Mouse (Mus musculus): ENCODE measurements around the gene Soga1. TPM values are rescaled to one million over a fixed set of nuclear protein-coding genes. Genes with fewer than 3 reads are reported as not detected.

Soga1 gene
- polyA plus RNA-seq, 1 experiment from 2014 or later: 8.1 TPM

Other genes with a start within 250 kb of the Soga1 start
- gene Tgif2, start 239.2 kb downstream of the Soga1 start, polyA plus RNA-seq (2018): 0.11 to 0.33 TPM in 2 of 3 replicates, not detected in the other
- gene 4930518I15Rik, start 221.3 kb downstream of the Soga1 start, polyA plus RNA-seq (2018): 0.72 to 2.6 TPM (median 0.75 TPM) in 3 replicates
- gene Rab5if, start 216.1 kb downstream of the Soga1 start, polyA plus RNA-seq (2018): 108 to 213 TPM (median 184 TPM) in 3 replicates
- 0.12 to 0.23 TPM in 2 of 3 replicates, not detected in the other for gene Sla2, start 192.1 kb downstream of the Soga1 start, polyA plus RNA-seq (2018)
- 24.2 to 37.2 TPM (median 32.1 TPM) in 3 replicates for gene Ndrg3, start 87.2 kb downstream of the Soga1 start, polyA plus RNA-seq (2018)
- 3.3 to 6.5 TPM (median 3.4 TPM) in 3 replicates for gene Dsn1, start 72.1 kb downstream of the Soga1 start, polyA plus RNA-seq (2018)
- gene Tldc2, start 7.8 kb upstream of the Soga1 start, polyA plus RNA-seq (2018): not detected in 3 replicates
- gene Samhd1, start 56.0 kb upstream of the Soga1 start, polyA plus RNA-seq (2018): 206 to 608 TPM (median 460 TPM) in 3 replicates
- 10.6 to 26.0 TPM (median 16.2 TPM) in 3 replicates for gene Rbl1, start 125.3 kb upstream of the Soga1 start, polyA plus RNA-seq (2018)
- gene Rpn2, start 199.8 kb upstream of the Soga1 start, polyA plus RNA-seq (2018): 178 to 217 TPM (median 184 TPM) in 3 replicates
- 0.15 to 0.18 TPM in 2 of 3 replicates, not detected in the other for gene Mroh8, start 200.3 kb upstream of the Soga1 start, polyA plus RNA-seq (2018)

All from macrophage (primary cell).